Mouse (Mus musculus) liver, embryonic 13.5 days (tissue): Measurements from ENCODE around the gene Zfp408. TPM values are rescaled to one million over a fixed set of nuclear protein-coding genes. Genes with fewer than 3 reads are reported as not detected.

ENCODE experiments used
- ATAC-seq: fragments of 200-750 bp; cut with Nextera tagmentation; 2 replicates; pipeline ENCODE4 v1.8.0; 2017; ENCODE audit warnings: low read depth, mild to moderate bottlenecking, moderate number of reproducible peaks, moderate library complexity
- DNase-seq: peaks from one replicate; pipeline ENCODE4 v3.0.0; 2022
- H3K27ac ChIP-seq: fragments of 300-500 bp; sonication (generic); 2 replicates; pipeline ENCODE4 v1.5.1; 2015; ENCODE audit warnings: moderate library complexity, mild to moderate bottlenecking, inconsistent platforms
- H3K27me3 ChIP-seq: fragments of 300-500 bp; sonication (generic); 2 replicates; pipeline ENCODE4 v1.6.1; 2015; ENCODE audit warnings: mild to moderate bottlenecking, inconsistent platforms
- H3K36me3 ChIP-seq: fragments of 300-500 bp; sonication (generic); 2 replicates; pipeline ENCODE4 v1.6.1; 2015; ENCODE audit warnings: mild to moderate bottlenecking, inconsistent platforms
- H3K4me1 ChIP-seq: fragments of 300-500 bp; sonication (generic); replicated peaks from 2 replicates; pipeline ENCODE4 v1.6.1; 2015; ENCODE audit warnings: inconsistent platforms
- H3K4me2 ChIP-seq: fragments of 300-500 bp; sonication (generic); 2 replicates; pipeline ENCODE4 v1.6.1; 2015; ENCODE audit warnings: inconsistent platforms, mild to moderate bottlenecking, moderate library complexity
- H3K4me3 ChIP-seq: fragments of 300-500 bp; sonication (generic); replicated peaks from 2 replicates; pipeline ENCODE4 v1.5.1; 2015; ENCODE audit warnings: mild to moderate bottlenecking, inconsistent platforms
- H3K9ac ChIP-seq: fragments of 300-500 bp; sonication (generic); 2 replicates; pipeline ENCODE4 v1.6.1; 2015; ENCODE audit warnings: mild to moderate bottlenecking, inconsistent platforms
- H3K9me3 ChIP-seq: fragments of 300-500 bp; sonication (generic); replicated peaks from 2 replicates; pipeline ENCODE4 v1.6.1; 2016; ENCODE audit warnings: inconsistent platforms
- WGBS: fragments of 180-500 bp; shearing (Covaris S2); methylation state at CpG from one replicate; pipeline ENCODE4 v1.1.7; 2015; ENCODE audit not compliant: insufficient replicate concordance; 5-methylcytosine and 5-hydroxymethylcytosine counted together
- polyA plus RNA-seq: library from polyadenylated mRNA; unstranded; fragments of >200 nt; fragmentation: Nextera tagmentation; extraction: Ambion mirVana; gene quantifications from 2 replicates; pipeline ENCODE4 v1.2.1, GENCODE M21; 2015

Zfp408 gene
- polyA plus RNA-seq, 1 experiment from 2014 or later, result 2.1 TPM

DNA sequence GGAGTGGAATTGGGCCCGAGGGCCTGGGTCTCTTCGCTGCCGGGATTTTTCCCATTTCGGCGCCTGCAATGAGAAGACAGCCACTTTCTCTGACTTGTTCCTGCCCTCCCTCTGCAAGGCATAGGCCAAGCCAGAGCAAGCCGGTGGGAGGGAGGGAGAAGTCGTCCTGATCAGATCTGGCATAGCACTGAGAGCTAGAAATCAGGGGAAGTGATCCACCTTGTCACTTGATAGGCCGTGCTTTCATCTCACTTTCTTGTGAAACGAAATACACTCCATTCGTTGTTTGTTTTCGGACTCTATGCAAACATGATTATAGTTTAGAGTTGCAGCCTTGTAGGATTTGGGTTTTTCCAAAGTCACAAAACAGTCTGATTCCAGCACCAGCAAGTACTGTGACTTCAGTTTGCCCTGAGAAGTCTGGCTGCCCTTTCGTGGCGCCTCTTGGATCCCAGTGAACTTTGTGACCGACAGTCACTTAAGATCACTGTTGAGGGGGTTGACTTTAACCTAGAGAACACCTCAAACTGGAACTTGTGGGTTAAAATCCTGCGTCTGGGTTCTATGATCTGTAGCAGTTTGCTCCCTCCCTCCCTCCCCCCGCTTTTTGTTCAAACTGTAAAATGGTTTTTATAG is 887 bp upstream of the Zfp408 start:
- DNase-seq (no peak), ATAC-seq (peak; percentile 64)
- Histone ChIP-seq H3K9ac (peak overlapping the region; percentile 86), H3K4me1 (peaks cover 49% of the 10 kb centered on the region), H3K27ac (peak overlapping the region; percentile 92), H3K36me3 (peaks cover 59% of the 10 kb centered on the region), H3K4me3 (peak overlapping the region; percentile 92), H3K4me2 (peak overlapping the region; percentile 93), H3K27me3 (no peaks in the 10 kb centered on the region), H3K9me3 (no peaks in the 10 kb centered on the region)
- 6% methylated on average over 16 of the region's 16 CpGs for WGBS

DNA sequence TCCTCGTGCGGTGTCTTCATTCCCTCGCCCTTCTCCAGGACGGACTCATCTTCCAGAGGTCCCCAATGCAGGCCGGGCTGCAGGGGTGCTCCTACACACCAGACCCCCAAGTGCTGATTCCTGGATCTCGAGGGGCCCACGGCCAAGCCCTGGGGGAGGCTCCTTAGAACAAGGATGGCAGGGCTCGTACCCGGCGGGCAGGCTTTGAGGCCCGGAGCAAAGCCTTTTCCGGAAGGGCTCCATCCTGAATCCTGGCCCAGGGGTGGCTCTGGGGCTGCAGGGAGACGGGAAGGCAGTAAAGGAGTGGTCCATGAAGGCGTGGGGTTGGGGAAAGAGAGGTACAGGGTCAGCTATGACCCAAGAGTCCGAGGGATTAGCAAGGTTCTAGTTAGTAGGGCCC is 439 bp downstream of the Zfp408 start:
- Histone ChIP-seq H3K9me3 (no peaks in the 10 kb centered on the region), H3K27ac (peak overlapping the region; percentile 92), H3K9ac (peak overlapping the region; percentile 89), H3K36me3 (peaks cover 59% of the 10 kb centered on the region), H3K4me1 (peaks cover 54% of the 10 kb centered on the region), H3K27me3 (no peaks in the 10 kb centered on the region), H3K4me3 (peak overlapping the region; percentile 92), H3K4me2 (peak overlapping the region; percentile 93)
- DNase-seq (no peak), ATAC-seq (no peak; the same call in 1 of the 2 replicates)
- under 1% methylated on average over 15 of the region's 15 CpGs for WGBS

DNA sequence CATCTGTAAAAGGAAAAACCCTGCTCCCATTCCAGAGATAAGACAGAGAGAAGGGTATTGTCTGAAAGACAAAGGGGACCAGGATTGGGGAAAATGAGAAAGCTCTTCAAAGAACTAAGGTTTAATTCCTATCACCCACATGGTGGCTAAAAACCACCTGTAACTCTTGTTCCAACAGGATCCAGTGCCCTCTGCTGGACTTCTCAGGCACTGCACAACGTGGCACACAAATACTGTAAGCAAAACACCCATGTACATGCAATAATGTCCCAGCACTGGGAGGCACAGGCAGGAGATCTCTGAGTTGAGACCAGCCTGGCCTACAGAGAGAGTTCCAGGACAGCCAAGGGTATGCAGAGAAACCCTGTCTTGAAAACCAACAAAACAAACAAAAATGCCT is 2.9 kb downstream of the Zfp408 start:
- peaks cover 62% of the 10 kb centered on the region for H3K4me1 ChIP-seq
- no peak overlapping the region for H3K4me2 ChIP-seq
- peaks cover 54% of the 10 kb centered on the region for H3K36me3 ChIP-seq
- DNase-seq, result peak; percentile 40
- H3K27ac ChIP-seq, result no peak overlapping the region
- ATAC-seq, result no peak
- no peak overlapping the region for H3K9ac ChIP-seq
- H3K9me3 ChIP-seq, result no peaks in the 10 kb centered on the region
- H3K27me3 ChIP-seq, result no peaks in the 10 kb centered on the region
- H3K4me3 ChIP-seq, result no peak overlapping the region
- WGBS, result 11% methylated on average over 1 of the region's 1 CpGs

DNA sequence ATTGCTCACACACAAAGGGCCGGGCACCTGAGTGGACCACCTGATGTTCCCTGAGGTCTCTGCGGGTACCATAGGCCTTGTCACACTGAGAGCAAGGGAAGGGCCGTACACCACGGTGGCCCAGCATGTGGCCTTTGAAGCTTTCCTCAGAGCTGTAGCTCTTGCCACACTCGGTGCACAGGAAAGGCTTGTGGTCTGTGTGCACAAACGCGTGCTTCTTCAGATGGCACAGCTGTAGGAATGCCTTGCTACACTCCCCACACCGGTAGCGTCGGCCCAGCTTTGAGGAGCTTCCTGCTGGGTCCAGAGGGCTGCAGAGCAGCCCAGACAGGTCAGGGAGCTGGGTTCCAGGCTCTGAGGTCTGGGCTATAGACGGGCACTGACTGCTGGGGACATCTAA is 3.8 kb downstream of the Zfp408 start:
- Histone ChIP-seq H3K4me1 (peaks cover 55% of the 10 kb centered on the region), H3K9ac (no peak overlapping the region), H3K36me3 (peaks cover 54% of the 10 kb centered on the region), H3K4me3 (no peak overlapping the region), H3K27me3 (no peaks in the 10 kb centered on the region), H3K9me3 (no peaks in the 10 kb centered on the region), H3K4me2 (no peak overlapping the region), H3K27ac (no peak overlapping the region)
- WGBS, result 87% methylated on average over 11 of the region's 11 CpGs
- ATAC-seq (no peak), DNase-seq (no peak)

DNA sequence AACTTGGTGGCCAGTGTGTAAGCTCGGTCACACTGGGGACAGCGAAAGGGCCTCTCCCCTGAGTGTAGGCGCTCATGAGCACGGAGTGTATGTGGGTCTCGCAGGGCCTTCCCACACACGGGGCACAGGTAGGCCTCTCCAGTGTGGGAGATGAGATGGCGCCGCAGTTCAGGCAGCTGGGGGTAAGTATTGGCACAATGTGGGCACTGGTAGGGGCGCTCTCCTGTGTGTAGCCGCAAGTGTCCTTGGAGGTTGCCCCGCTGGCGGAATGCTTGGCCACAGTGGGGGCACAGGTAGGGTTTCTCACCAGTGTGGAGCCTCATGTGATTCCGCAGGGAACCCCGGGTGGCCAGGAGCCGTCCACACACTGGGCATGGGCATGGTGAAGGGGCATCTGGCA is 4.2 kb downstream of the Zfp408 start:
- Histone ChIP-seq H3K4me1 (peaks cover 55% of the 10 kb centered on the region), H3K36me3 (peaks cover 54% of the 10 kb centered on the region), H3K27ac (no peak overlapping the region), H3K27me3 (no peaks in the 10 kb centered on the region), H3K4me2 (no peak overlapping the region), H3K4me3 (no peak overlapping the region), H3K9ac (no peak overlapping the region), H3K9me3 (no peaks in the 10 kb centered on the region)
- no peak for ATAC-seq
- 91% methylated on average over 15 of the region's 15 CpGs for WGBS
- no peak for DNase-seq

DNA sequence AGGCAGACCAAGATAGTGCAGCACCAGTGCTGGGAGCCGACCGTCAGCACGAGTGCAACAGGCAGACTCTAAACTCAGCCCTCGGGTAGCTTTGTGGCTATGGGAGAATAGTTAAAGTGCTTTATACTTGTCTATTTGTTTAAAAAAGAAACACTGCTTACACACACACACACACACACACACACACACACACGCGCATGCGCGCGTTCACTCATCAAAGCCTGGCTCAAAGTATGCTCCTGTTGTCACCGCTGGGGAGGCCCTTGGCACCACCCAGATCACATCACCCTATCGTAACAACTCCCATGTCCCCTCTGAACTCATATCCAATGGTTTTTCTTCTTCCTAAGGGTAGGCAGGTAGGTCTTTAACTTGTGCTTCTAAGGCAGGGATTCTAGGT is 5.6 kb downstream of the Zfp408 start:
- Histone ChIP-seq H3K4me2 (no peak overlapping the region), H3K36me3 (peaks cover 54% of the 10 kb centered on the region), H3K4me1 (peaks cover 58% of the 10 kb centered on the region), H3K4me3 (no peak overlapping the region), H3K27me3 (no peaks in the 10 kb centered on the region), H3K9me3 (no peaks in the 10 kb centered on the region), H3K27ac (peak overlapping the region; percentile 82), H3K9ac (no peak overlapping the region)
- ATAC-seq, result no peak
- no peak for DNase-seq
- 91% methylated on average over 11 of the region's 11 CpGs for WGBS

DNA sequence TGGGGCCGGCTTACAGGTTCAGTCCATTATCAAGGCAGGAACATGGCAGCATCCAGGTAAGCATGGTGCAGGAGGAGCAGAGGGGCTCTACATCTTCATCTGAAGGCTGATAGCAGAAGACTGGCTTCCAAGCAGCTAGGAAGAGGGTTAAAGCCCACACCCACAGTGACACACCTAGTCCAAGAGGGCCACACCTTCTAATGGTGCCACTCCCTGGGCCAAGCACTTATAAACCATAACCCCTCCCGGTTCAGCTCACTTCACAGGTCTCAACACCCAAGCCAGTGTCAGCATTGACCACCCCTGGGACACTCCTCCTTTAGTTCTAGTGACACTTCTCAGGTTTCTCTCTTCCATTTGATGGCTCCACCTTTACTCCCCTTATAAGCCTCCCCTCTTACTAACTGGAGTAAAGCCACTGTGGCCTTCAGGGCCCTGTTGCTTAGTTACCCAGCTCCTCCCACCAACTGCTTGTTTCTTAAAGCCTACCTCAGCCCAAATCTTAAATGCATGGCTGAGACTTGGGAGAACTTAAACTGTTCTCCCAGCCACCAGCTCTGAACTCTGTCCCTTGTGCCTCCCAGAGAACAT is 6.7 kb downstream of the Zfp408 start:
- Histone ChIP-seq H3K4me3 (no peak overlapping the region), H3K4me2 (peak overlapping the region; percentile 49), H3K27me3 (no peaks in the 10 kb centered on the region), H3K27ac (peak overlapping the region; percentile 82), H3K4me1 (peaks cover 51% of the 10 kb centered on the region), H3K9ac (peak overlapping the region; percentile 51), H3K9me3 (no peaks in the 10 kb centered on the region), H3K36me3 (peaks cover 49% of the 10 kb centered on the region)
- ATAC-seq, result peak; percentile 86
- WGBS, result 44% methylated on average over 2 of the region's 2 CpGs
- peak; percentile 52 for DNase-seq

DNA sequence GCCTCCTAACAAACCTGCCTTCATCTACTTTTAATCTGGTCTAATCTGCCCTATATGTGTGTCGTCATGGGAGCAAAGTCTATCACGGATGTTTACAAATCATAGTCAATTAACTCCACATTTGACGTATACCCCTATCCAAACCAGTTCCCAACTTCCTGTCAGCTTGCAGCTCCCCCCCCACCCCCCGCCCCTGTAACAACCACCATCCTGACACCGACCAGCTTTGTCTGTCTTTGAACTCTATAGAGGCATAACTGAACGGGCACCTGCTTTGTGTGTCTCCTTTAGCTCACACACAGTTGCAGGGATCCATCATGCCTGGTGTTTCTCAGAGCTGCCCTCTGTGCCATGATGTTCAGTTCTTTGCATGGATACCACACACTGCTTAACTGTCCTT is 10.7 kb downstream of the Zfp408 start:
- H3K9me3 ChIP-seq, result no peaks in the 10 kb centered on the region
- WGBS, result 61% methylated on average over 6 of the region's 6 CpGs
- no peaks in the 10 kb centered on the region for H3K27me3 ChIP-seq
- no peak overlapping the region for H3K27ac ChIP-seq
- no peak overlapping the region for H3K4me3 ChIP-seq
- H3K4me1 ChIP-seq, result peaks cover 70% of the 10 kb centered on the region
- no peak overlapping the region for H3K9ac ChIP-seq
- ATAC-seq (no peak), DNase-seq (no peak)
- no peak overlapping the region for H3K4me2 ChIP-seq
- peaks cover 9% of the 10 kb centered on the region for H3K36me3 ChIP-seq

DNA sequence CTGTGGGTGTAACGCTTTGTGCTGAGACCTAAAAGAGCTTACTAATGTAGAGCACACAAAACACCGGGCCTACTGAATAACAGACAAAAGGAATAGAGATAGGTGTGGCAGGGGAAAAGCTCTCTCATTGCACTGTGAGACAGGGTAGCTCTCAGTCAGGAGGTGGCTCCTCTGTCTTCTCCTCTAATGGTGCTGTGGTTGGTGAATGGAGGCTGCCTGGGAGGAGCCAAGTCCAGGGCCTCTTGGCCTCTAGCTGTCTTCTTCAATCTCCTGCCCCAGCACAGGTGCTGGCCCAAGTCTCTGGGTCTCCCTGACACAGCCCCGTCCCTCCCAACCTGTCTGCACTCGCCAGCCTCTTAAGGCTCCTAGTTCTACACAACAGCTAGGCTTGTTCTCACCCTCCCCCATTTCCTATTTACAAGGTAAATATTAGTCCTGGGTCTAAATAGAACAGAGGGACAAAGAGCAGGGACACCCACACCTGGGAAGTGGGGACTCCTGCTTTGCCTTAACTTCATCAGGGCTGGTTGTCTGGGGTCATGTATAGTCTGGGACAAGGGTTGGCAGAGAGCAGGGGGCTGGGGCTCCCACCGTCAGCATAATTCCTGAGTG is 12.8 kb downstream of the Zfp408 start:
- peak overlapping the region; percentile 74 for H3K27ac ChIP-seq
- WGBS, result 56% methylated on average over 5 of the region's 5 CpGs
- H3K4me3 ChIP-seq, result peak overlapping the region; percentile 10; the same call in 1 of the 2 replicates
- 0 out of 2 replicates have a peak overlapping the region, but pooled peaks have one; percentile 31 for H3K9ac ChIP-seq
- H3K36me3 ChIP-seq, result peaks cover 2% of the 10 kb centered on the region; the same call in 1 of the 2 replicates
- peak overlapping the region; percentile 43 for H3K4me2 ChIP-seq
- no peaks in the 10 kb centered on the region for H3K9me3 ChIP-seq
- no peaks in the 10 kb centered on the region for H3K27me3 ChIP-seq
- ATAC-seq (peak; percentile 56), DNase-seq (no peak)
- H3K4me1 ChIP-seq, result peaks cover 66% of the 10 kb centered on the region

DNA sequence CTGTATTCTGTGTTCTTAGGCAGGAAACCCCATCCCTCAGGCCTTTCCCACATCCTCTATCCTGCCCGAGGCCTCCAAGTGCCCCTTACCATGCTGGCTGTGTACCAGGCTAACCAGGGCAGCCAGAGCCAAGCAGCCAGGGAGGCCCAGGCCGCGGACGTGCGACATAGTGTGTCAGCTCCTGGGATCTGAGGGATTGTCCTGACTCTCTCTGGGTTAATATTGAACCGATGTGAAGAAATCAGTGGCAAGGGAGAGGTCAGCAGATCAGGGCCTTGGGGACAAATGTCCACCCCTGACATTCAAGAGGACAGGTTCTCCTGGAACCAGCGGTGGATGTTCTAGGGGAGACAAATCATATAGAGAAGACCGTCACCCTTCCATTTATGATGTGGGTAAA is 13.4 kb downstream of the Zfp408 start, which contains the start of gene F2:
Gene F2, minus strand, starts transcription at position 186 of the 400 bp plus-strand sequence.
- H3K4me1 ChIP-seq, result peaks cover 64% of the 10 kb centered on the region
- peak within 1 kb of the TSS; percentile 74 for H3K27ac ChIP-seq
- DNase-seq, result no peak
- ATAC-seq, result peak; percentile 32
- no peaks in the 10 kb centered on the region for H3K9me3 ChIP-seq
- H3K4me3 ChIP-seq, result peak within 1 kb of the TSS; percentile 49
- peaks cover 2% of the 10 kb centered on the region; the same call in 1 of the 2 replicates for H3K36me3 ChIP-seq
- H3K27me3 ChIP-seq, result no peaks in the 10 kb centered on the region
- peak within 1 kb of the TSS; percentile 56 for H3K4me2 ChIP-seq
- WGBS, result 68% methylated on average over 8 of the region's 8 CpGs
- peak within 1 kb of the TSS; percentile 67 for H3K9ac ChIP-seq

DNA sequence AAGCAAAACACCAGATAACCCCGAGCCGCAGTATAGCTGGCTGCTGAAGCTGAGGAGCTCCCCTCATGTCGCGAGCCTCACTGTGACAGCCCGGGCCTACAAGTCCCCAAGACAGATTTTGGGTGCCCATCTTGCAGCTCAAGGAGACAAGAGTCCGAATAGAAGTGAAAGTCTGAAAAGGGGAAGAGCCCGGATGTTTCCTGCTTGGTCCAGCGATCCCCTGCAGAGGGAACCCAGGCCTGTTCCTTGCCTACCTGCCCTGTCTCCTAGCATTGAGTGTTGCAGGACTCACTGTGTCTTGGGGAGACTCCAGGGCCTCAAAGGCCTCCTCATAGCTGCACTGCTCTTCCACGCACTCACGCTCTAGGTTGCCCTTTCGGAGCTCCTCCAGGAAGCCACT is 14.1 kb downstream of the Zfp408 start:
- peak overlapping the region; percentile 56 for H3K4me2 ChIP-seq
- H3K9ac ChIP-seq, result peak overlapping the region; percentile 67
- no peaks in the 10 kb centered on the region for H3K9me3 ChIP-seq
- peak overlapping the region; percentile 74 for H3K27ac ChIP-seq
- ATAC-seq (no peak), DNase-seq (no peak)
- WGBS, result 64% methylated on average over 11 of the region's 11 CpGs
- no peaks in the 10 kb centered on the region for H3K27me3 ChIP-seq
- H3K4me3 ChIP-seq, result peak overlapping the region; percentile 49
- peaks cover 2% of the 10 kb centered on the region; the same call in 1 of the 2 replicates for H3K36me3 ChIP-seq
- H3K4me1 ChIP-seq, result peaks cover 61% of the 10 kb centered on the region
